Mouse (Mus musculus) cerebellum, postnatal 14 days (tissue): Measurements from ENCODE around the gene Mrps30.
"Not testable (repeated sequence)": the region's sequence is repeated elsewhere in the genome, so short reads cannot be mapped to it uniquely, and the experiment has no call there.

Experiments
- DNase-seq, 2 experiments: peaks; one replicate each; pipeline ENCODE4 v3.0.0; 2021; ENCODE audit warnings: mixed read lengths in 2 of 2

Gene Mrps30

DNA sequence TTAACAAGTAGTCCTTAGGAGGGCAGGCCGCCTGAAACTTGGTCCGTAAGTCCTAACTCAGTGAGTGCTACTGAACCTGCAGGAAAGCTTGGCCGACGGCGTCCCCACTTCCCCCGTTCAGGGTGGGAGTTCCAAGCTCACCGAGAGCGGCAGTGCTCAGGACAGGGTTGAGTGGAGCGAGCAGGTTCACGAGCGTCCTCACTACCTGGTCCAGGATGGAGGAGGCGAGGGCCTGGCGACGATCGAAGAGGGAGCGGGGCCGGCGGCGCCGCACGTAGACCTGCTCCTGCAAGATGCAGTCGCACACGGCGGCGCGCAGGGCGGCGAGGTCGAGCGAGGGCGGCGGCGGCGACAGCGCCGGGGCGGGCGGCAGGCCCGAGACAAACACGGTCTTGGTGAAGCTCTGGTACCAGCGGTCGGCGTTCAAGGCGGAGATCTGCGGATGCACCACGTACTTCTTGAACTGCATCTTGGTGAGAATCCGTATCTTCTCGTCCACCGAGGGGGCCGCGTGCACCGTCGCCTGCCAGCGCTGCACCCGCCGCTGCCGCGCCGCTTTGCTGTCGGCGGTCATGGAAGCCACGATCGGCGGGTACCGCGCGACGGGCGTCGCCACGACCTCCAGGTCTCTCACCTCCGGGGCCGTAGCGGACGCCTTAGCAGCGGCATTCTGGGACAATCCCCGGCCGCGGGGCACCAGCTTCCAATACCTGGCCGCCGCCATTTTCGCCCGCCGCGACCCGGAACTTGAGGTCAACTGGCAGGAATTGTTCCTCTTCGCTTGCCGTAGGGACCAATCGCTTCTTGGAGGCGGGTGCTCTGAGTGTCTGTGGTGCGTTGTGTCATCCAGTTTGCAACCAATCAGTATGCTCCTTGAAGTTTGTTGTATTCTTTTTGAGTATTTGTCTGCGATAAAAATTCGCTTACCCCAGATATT, at the start of gene Mrps30, which contains the start of gene B430218F22Rik:
Gene Mrps30, minus strand, starts transcription at position 742 of the 937 bp plus-strand sequence.
Gene B430218F22Rik, plus strand, starts transcription at position 120 of the 937 bp plus-strand sequence.
- peak; percentile 96 to 98 for DNase-seq

DNA sequence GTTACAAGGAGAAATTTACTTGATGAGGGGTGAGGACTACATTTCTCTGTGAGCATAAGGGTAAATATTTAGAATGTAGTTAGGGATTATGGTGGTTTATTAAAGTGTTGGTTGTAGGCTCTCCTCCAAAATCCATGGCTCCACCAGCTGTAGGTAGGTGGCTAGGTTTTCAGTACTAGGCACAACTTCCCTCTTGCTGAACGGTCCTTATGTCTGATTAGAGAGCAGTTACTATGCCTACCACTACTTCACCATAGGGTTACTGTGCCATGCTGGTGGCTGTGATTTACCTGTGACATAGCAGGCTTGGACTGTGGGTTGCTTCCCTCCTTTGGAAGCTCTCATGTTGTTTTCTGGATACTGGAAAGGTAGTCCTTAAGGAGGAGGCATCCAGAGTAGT, 33.8 kb upstream of the Mrps30 start:
- DNase-seq, result no peak

DNA sequence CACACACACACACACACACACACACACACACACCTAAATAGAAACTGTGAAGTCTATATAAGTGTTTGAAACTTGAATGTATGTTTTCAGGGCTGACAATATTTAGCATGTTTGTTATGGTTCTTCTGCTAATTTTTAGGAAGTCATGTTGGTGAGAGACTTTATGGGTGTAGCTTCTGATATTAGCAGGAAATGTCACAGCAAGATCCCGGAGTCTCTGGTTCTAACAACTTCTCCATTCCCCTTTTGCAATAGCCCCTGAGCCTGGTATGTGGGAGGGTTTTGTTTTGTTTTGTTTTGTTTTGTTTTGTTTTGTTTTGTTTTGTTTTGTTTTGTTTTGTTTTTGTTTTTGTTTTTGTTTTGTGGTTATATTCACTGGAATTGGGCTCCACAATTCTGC, 33.4 kb upstream of the Mrps30 start:
- no peak for DNase-seq

DNA sequence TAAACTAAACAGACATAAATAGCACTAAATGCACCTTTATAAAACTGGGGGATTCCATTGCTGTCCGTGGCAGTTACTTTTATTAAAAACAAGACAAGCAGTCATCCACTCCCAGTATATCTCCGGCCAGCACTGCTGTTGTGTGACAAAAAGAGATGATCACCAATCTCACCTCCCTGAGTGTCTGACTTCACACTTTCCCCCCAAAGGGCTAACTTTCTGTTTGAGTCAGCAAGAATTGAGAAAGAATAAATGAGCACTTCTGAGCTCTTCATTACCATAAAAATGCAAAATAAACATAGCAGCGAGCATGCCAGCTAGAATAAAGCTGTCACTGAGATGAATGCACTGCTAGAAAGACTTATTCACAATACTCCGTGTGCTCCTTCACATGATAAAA, 31.1 kb upstream of the Mrps30 start:
- no peak for DNase-seq

DNA sequence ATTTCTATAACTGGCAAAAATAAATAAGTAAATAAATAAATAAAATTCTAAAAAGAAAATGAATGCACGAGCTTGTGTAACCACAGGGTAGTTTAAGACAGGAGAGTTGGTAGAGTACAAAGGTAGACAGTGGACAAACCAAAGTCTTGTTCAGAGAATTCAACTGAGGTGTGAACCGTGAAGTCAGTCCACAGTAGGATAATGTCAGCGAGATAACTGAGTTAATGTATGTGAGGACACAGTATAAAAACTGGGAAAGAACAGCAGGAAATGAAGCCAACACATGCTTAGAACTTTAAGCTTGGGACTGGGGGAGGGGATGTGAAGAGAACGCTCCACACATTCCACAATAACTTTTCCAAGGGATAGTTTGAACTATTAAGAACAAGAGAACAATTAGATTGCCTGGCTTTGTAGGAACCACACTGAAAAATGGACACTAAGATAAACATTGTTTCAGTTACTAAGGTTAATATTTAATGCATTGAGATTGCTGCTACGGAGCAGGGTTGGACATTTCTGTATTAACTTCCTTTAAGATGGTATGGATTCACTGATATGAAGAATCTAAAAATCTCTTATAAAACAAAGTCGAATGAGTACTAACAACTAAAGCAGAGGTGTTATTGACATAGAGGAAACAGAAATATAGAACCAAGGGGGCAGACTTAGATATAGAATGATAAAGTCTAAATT, 24.4 kb upstream of the Mrps30 start:
- no peak for DNase-seq

DNA sequence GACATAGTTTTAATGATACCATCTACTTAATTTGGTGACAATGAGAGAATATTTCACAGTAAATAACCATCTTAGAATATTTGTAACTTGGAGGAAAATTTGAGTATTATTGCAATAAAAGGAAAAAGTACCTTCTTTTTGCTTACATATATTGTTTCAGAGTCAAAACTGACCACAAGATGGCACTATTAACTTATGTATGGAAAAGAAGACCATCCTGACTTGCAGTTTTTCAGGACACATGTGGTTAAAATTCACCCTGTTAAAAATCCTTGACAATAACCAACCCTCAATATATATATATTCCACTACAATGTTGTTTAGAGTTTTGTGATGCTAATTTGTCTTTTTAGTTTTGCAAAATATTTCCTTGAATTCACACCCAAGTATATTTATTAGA, 16.5 kb upstream of the Mrps30 start:
- DNase-seq, result peak in 1 of 2 experiments; percentile 31

DNA sequence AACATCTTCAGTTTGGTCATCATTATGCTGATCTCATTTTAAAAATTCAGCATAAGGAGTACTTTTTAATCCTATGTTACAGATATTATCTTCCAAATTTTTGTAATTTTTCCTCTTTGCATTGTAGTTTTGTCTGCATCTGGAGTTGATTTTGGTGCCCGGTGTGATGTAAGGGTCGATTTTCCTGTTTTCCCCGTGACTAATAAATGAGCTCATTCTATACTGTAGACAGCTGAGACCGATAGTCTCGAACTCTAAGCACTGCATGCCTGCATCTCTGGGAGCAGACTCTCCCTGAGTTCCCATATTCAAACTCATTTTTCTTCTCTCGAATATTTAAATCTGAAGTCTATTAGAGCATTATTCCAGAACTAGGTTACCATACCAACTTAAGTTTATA, 13.3 kb upstream of the Mrps30 start:
- DNase-seq, result no peak

DNA sequence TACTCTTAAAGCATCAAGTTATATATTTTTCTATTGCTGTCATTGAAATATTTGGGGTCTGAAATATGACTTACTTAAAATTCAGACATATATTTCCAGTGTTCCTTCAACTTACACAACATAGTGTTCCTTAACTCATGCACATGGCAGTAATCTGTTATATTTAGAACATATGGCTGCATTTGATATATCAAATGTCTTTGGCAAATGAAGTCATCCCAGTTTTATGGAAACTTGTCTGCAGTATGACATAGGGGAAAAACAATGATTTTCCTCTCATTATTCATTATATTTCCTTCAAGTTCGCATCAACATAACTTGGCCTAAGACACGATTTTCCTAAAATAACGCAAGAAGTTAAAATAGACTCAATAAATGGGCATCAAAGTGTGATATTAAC, 8.8 kb upstream of the Mrps30 start:
- DNase-seq, result no peak

DNA sequence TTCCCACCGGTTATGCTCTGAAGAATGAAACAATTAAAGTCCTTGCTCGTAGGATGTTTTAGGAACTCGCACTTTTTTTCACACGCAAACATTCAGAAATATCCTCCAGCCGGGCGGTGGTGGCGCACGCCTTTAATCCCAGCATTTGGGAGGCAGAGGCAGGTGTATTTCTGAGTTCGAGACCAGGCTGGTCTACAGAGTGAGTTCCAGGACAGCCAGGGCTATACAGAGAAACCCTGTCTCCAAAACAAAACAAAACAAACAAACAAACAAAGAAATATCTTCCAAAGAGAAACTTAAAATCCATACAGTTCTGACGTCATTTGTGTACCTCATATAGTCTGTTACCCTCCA, 373 bp upstream of the Mrps30 start:
- DNase-seq, result not testable (repeated sequence)

DNA sequence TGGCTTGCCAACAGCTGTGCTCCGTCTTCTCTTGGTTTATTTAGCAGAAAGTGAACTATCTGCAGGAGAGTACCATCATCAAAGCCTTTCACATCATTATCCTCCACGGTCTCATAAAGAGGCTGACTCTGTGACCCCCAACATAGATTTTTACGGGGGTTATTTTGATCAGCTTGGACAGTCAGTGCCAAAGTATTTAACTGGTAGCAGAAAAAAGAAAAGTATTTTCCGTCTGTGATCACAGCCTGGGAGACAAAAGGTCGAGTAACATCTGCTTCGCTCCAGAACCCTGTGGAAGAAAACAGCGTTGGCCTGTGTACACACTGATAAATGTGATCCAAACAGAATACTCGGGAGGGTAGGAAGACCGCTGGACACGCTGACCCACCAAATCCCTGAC, 6.7 kb downstream of the Mrps30 start:
- no peak for DNase-seq

DNA sequence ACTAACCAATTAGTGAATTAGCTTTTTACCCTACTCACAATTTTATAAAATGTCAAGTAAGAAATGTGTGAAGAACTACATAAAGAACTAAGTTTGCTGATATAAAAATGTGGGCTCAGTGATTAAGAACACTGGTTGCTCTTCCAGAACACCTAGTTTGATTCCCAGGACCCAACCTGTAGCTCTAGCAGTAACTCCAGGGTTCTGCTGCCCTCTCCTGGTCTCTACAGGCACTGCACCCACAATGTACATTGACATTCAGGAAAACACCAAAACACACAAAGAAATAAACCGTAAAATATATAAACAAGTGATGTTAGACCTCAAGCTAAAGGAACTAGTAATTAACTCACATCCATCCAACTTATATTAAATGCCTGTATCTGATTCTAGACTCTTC, 7.9 kb downstream of the Mrps30 start:
- peak; percentile 75 to 84 for DNase-seq

DNA sequence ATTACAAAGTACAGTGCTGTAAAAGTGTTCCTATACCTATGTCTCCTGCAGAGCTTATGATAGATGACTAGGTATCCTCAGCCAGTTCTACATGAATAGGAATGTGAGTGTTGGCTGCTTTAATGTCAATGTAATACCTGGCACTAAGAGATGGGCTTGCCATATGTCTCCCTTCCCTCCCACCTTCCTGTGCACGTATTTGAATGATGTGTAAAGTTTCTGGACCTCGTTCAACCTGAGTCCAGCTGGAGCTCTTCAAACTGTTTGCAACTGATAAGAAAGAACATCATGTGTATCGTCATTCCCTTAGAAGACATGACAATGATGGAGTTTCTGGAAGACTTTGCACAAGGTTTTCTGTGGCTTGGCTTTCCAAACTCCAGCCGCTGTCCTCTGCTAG, 14.2 kb downstream of the Mrps30 start:
- no peak for DNase-seq

DNA sequence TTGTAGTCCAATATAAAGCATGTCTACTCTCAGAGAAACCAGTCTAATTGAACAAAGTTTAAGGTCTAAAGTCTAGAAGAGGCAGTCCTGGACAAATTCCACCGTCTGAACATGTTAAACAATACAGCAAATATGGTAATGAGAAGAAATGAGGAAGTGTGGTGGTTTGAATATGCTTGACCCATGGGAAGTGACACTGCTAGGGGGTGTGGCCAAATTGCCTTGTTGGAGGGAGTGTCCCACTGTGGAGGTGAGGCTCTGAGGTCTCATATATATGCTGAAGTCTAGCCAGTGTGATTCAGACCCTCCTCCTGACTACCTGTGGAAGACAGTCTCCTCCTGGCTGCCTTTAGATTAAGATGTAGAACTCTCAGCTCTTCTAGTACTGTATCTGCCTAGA, 21.3 kb downstream of the Mrps30 start:
- DNase-seq, result no peak

DNA sequence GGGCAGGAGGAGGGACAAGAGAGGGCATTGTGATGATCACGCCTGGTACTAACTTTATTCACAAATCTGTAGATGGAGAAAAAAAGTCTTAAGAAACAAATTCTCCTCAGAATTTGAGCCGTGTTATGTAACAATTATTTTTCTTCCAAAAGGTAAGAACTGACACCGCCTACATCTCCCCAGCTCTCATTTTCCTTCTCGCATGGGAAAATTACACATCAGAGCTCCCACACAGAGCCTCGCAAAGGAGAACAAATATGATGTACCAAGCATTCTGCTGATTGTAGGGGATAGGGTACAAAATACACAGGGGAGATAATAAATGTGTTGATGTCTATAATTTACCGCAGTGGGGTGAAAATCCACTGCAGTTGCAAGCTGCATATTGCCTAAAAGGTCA, 23.7 kb downstream of the Mrps30 start:
- DNase-seq, result no peak

DNA sequence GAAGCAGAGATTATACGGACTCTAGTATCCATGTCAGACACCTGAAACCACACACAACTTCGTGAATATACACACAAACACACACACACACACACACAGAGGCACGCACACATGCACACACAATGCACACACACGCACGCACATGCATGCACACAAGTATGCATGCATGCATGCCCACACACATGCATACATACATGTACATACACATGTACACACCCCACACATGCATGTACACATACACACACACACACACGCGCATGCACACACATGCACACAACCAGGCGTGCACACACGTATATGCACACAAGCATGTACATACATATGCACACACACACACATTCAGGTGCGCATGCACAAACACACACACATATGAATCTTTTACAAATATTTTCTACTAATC, 36.2 kb downstream of the Mrps30 start:
- DNase-seq, result no peak

DNA sequence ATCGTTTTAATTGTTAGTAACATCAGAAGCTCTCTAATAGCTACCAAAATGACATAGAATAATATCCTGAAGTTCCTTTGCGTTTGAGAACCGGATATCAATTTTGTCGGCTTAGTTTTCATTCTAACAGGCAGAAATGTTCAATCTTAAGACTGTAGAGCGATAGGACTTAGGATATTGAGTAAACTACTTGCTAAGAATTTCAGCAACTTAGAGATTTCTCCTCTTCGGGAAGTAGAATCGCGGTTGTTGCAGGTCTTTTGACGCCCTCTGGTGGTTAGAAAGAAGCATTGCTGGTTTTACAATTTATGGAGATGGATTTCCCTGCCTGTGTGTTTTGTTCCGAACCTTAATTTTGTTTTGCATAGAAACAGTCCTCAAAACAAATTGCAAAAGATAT, 36.8 kb downstream of the Mrps30 start:
- peak in 1 of 2 experiments; percentile 51 for DNase-seq
